Mouse (Mus musculus) ES-Bruce4 (cell line): ENCODE results near the gene H2-Eb2.

Experiments used
- CTCF ChIP-seq: IDR thresholded peaks from one replicate; pipeline ENCODE4 v1.8.1; 2011; ENCODE audit warnings: low read depth, low read length
- EP300 ChIP-seq: IDR thresholded peaks from 2 replicates; pipeline ENCODE4 v1.6.1; 2011; ENCODE audit warnings: low read depth, low read length; ENCODE audit not compliant: insufficient read depth

- TF ChIP-seq EP300 (no peak), CTCF (no peak)
Measured at GRCm38 (mm10) chr17:34281836-34282235, 43.6 kb upstream of the H2-Eb2 start.
